Mouse (Mus musculus): Measurements from ENCODE around the gene Sun3.

DNA sequence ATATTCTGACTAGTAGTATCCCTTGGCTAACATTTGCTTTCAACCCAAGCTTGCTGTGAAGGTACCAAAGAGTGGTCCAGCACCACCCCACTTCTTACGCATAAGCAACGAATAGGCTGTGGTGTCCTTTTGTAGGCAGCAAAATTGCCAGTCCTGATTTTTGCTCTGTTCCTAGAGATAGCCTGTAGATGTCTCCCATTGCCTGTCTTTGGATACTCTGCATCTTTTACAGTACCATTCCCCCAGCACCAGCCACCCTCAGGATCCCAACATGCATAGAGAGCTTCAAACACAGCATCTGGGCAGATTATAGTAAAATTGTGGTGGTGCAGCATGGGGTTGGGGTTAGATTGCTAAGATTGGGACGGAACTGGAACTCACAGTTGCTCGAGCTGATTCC, 60.7 kb downstream of the Sun3 start:
- TF ChIP-seq CTCF (IDR thresholded peaks at IDR 0.05; ENCODE audit: extremely low read depth, insufficient read depth, low read length) (peak; percentile 31; the same call in 1 of the 2 replicates), POLR2A (IDR thresholded peaks at IDR 0.05; ENCODE audit: extremely low read depth, insufficient read depth, low read length) (no peak)
